Mouse (Mus musculus) myocyte (in vitro differentiated cells): ENCODE data around the gene Krt222.

Source experiments
- MAX ChIP-seq: IDR thresholded peaks from one replicate; pipeline ENCODE4 v1.6.1; 2011; ENCODE audit warnings: low read depth, mild to moderate bottlenecking, control low read depth
- MYOD1 ChIP-seq, 3 experiments: IDR thresholded peaks; one replicate each; pipeline ENCODE4 v1.6.1; 2011; ENCODE audit warnings: control low read depth in 2 of 3, low read depth in 2 of 3, mild to moderate bottlenecking in 2 of 3, moderate library complexity in 1 of 3; ENCODE audit not compliant: insufficient read length in 2 of 3, control insufficient read depth in 1 of 3
- POLR2A ChIP-seq: IDR thresholded peaks from one replicate; pipeline ENCODE4 v1.6.1; 2011; ENCODE audit warnings: low read depth, mild to moderate bottlenecking, control low read depth, moderate library complexity; ENCODE audit not compliant: insufficient read length
- POLR2AphosphoS2 ChIP-seq: IDR thresholded peaks from one replicate; pipeline ENCODE4 v1.6.1; 2011; ENCODE audit warnings: low read depth, control low read depth; ENCODE audit not compliant: insufficient read length

- TF ChIP-seq POLR2A: no peak
- TF ChIP-seq MYOD1 (IDR thresholded peaks at IDR 0.05; ENCODE audit: control insufficient read depth in 1 of 3, insufficient read length in 2 of 3, low read depth in 2 of 3): no peak
- TF ChIP-seq POLR2AphosphoS2: no peak
- no peak for TF ChIP-seq MAX
These were observed 22.1 kb downstream of the Krt222 start for GRCm38 (mm10) chr11:99221811-99222210.
